Mouse (Mus musculus) cerebellum, adult 9-11 months (tissue): ENCODE measurements around the gene Dynlt1b.
"Not testable (repeated sequence)": the region's sequence is repeated elsewhere in the genome, so short reads cannot be mapped to it uniquely, and the experiment has no call there.

Source experiments
- DNase-seq: peaks from one replicate; pipeline ENCODE4 v3.0.0; 2022

Dynlt1b gene

GRCm38 (mm10) chr17:6467638-6468461 lies 37.9 kb downstream of the Dynlt1b start:
- not testable (repeated sequence) for DNase-seq

DNA sequence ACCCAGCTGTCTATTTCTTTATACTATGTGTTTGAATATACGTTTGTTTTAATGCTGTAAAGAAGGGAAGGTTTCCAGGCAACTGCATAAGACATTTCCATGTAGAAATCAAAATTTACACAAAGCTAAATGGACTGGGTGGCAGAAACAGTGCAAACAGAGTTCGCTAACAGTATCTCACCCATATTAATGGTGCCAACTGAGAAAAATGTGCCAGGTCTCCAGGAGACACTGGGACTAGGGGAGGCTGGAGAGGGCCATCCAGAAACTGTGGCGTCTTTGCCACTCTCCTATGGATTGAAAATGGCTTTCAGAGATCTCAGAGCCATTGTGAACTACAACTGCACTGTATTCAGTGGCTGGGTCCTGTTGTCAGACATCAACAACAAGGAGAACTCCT lies 40.1 kb downstream of the Dynlt1b start:
- not testable (repeated sequence) for DNase-seq

DNA sequence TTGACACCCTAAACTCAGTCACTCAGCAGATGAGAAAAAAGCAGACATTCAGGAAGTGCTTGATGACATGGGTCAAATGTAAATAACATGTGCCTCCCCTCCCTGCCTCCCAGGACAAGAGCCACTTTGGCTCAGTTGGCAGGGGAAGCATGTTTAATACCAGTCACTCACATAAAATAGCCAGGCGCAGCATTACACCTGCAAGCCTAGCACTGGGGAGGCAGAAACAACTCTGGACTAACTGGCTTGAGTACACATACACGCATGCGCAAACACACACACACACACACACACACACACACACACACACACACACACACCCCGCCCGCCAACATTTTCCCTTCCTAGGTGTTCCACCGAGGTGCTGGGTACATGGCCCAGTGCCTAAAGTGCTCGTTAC lies 40.8 kb downstream of the Dynlt1b start:
- not testable (repeated sequence) for DNase-seq

DNA sequence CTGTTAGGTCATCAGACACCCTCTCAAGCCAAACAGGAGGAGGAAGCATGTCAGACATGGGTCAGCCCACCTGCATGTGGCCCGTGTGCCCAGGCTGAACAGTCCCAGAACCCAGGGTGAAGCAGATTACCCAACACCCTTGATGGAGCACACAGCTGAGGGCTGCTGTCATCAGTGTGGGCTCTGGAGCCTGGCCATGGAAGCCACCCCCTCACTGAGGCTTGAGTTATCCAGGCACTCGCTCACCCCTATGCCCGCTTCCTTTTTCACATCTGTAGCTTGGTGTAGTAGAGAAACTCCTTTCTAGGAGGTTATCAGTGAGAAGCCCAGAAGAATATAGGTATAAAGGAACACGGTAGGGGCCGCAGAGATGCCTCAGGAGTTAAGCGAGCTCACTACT lies 45.4 kb downstream of the Dynlt1b start:
- DNase-seq: not testable (repeated sequence)

GRCm38 (mm10) chr17:6475913-6476312 lies 46.0 kb downstream of the Dynlt1b start:
- DNase-seq: not testable (repeated sequence)

DNA sequence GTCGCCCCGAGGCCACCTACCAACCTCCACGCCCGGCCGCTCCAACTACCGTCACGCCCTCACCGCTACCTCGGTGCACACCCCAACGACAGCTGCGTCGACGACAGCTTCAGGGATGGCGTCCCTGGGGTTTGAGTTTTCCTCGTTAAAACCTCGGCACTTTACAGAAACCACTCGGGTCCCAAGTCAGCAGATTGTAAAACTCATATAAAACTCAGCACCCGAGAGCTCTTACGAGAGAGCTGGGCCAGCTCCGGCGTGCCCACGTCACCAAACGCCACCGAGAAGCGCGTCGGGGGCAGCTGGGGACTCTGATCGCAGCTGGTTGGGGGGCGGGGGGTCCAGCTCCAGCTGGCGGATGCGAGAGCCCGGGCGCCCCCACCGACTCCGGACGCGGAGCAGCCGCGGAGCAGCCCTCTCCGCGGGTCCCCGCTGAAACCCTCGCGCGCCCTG lies 46.6 kb downstream of the Dynlt1b start:
- DNase-seq: not testable (repeated sequence)

DNA sequence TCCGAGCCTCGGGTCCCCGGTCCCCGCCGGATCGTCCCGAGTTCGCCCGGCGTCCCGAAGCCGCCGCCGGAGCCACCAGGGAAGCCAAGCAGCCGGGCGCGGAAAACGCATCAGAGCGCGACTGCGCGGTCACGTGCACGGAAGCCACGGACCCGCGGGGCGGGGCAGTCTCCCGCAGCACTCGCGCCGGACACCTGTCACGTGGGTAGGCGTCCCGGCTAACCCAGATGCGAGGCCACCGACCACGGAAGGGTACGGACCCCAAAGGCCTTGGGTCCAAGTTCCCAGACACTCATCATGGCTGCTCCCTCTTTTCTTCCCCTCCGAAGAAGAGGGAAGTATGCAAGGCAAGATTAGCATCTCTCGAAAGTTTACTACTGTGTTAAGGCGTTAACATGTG lies 47.1 kb downstream of the Dynlt1b start:
- not testable (repeated sequence) for DNase-seq

DNA sequence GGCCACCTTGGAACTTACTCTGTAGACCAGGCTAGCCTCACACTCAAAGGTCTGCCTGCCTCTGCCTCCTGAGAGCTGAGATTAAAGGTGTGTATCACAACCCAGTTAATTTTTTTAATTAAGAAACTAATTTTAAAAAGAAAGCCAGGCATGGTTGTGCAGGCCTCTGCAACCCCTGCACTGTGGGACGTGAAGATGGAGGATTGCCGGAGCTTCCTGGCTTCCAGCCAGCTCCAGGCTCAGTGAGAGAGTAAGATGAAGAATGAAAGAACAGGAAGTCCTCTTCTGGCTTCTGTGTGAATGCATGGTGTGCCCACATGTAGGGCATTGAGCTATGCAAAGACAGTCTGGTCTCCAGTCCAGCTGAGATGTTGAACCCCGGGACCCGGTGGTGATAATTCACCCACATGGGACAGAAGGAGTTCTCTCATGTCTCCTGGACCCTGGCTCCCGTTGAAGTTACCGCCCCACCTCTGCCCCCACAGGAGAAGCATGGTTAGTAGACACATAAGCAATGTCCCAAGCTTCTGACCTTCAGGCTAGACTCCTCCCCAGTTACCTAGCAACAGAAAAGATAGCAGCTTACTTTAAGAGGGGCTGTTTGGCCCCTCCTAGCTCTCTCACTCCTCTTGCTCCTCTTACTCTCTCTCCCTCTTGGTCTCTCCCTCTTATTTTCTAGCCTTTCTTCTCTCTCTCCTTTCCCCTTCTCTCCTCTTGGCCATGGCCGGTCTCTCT lies 51.1 kb downstream of the Dynlt1b start:
- DNase-seq: not testable (repeated sequence)

DNA sequence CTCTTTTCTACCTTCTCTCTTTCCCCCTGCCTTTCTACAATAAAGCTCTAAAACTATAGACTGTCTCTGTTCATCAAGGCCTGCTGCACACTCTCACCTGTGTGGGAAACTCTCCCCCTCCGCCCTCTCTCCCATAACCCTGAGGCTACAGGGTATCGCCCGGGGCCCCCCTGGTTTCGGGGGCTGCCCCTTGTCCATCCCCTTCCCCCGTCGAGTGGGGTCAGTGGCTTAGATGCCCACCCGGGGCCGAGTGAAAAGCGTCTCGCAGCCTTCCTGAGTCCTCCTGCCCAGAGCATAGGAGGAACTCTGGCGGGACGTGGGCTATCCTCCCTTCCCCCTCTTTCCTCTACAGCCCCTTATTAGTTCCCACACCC lies 51.7 kb downstream of the Dynlt1b start:
- not testable (repeated sequence) for DNase-seq

DNA sequence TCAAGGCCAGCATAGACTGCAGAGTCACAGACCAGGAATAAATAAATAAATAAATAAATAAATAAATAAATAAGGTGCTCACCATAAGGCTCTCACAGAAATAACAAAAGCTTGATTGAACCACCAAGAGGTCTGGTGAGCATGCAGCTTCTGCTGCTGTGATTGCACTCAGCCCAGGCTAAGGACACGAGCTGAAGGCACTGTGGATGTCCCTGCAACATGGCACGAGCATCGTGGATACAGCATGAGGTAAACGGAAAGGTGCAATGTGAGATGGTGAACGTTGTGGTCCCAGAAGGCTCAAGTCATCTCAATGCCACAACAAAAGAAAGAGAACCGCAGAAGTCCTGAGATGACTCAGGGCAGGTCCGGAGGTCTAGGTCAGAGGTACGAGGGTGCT lies 52.3 kb downstream of the Dynlt1b start:
- DNase-seq: not testable (repeated sequence)
